Mouse (Mus musculus) lung, embryonic 15.5 days (tissue): ENCODE measurements around the gene Mmrn1. TPM values are rescaled to one million over a fixed set of nuclear protein-coding genes. Genes with fewer than 3 reads are reported as not detected.

ENCODE experiments used
- ATAC-seq: fragments of 200-750 bp; cut with Nextera tagmentation; 2 replicates; pipeline ENCODE4 v1.8.0; 2017; ENCODE audit warnings: moderate number of reproducible peaks, borderline replicate concordance; ENCODE audit not compliant: low FRiP score, low TSS enrichment; ENCODE audit errors: extremely low read depth
- H3K27ac ChIP-seq: fragments of 300-500 bp; sonication (generic); 2 replicates; pipeline ENCODE4 v1.5.1; 2015; ENCODE audit warnings: moderate library complexity, mild to moderate bottlenecking, inconsistent platforms
- H3K27me3 ChIP-seq: fragments of 300-500 bp; sonication (generic); 2 replicates; pipeline ENCODE4 v1.6.1; 2015; ENCODE audit warnings: inconsistent platforms
- H3K36me3 ChIP-seq: fragments of 300-500 bp; sonication (generic); 2 replicates; pipeline ENCODE4 v1.6.1; 2015; ENCODE audit warnings: inconsistent platforms
- H3K4me1 ChIP-seq: fragments of 300-500 bp; sonication (generic); 2 replicates; pipeline ENCODE4 v1.6.1; 2015; ENCODE audit warnings: inconsistent platforms
- H3K4me2 ChIP-seq: fragments of 300-500 bp; sonication (generic); 2 replicates; pipeline ENCODE4 v1.6.1; 2015; ENCODE audit warnings: inconsistent platforms, mild to moderate bottlenecking, moderate library complexity
- H3K4me3 ChIP-seq: fragments of 300-500 bp; sonication (generic); 2 replicates; pipeline ENCODE4 v1.5.1; 2015; ENCODE audit warnings: mild to moderate bottlenecking, inconsistent platforms
- H3K9ac ChIP-seq: fragments of 300-500 bp; sonication (generic); 2 replicates; pipeline ENCODE4 v1.6.1; 2015; ENCODE audit warnings: inconsistent platforms
- H3K9me3 ChIP-seq: fragments of 300-500 bp; sonication (generic); 2 replicates; pipeline ENCODE4 v1.6.1; 2016; ENCODE audit warnings: inconsistent platforms
- WGBS: fragments of 180-500 bp; shearing (Covaris S2); methylation state at CpG from one replicate; pipeline ENCODE4 v1.1.7; 2015; 5-methylcytosine and 5-hydroxymethylcytosine counted together
- polyA plus RNA-seq: library from polyadenylated mRNA; unstranded; fragments of >200 nt; fragmentation: Nextera tagmentation; extraction: Ambion mirVana; gene quantifications from 2 replicates; pipeline ENCODE4 v1.2.1, GENCODE M21; 2015

Gene Mmrn1
- polyA plus RNA-seq, 1 experiment from 2014 or later: 22.8 TPM

GRCm38 (mm10) chr6:60994521-60994920, 69.7 kb downstream of the Mmrn1 start:
- H3K27me3 ChIP-seq: no peaks in the 10 kb centered on the region
- no peak overlapping the region for H3K4me2 ChIP-seq
- H3K27ac ChIP-seq: no peak overlapping the region
- ATAC-seq: no peak
- H3K9ac ChIP-seq: no peak overlapping the region
- WGBS: 31% methylated on average over 10 of the region's 10 CpGs
- no peaks in the 10 kb centered on the region for H3K4me1 ChIP-seq
- no peak overlapping the region for H3K4me3 ChIP-seq
- H3K9me3 ChIP-seq: no peaks in the 10 kb centered on the region
- H3K36me3 ChIP-seq: no peaks in the 10 kb centered on the region

DNA sequence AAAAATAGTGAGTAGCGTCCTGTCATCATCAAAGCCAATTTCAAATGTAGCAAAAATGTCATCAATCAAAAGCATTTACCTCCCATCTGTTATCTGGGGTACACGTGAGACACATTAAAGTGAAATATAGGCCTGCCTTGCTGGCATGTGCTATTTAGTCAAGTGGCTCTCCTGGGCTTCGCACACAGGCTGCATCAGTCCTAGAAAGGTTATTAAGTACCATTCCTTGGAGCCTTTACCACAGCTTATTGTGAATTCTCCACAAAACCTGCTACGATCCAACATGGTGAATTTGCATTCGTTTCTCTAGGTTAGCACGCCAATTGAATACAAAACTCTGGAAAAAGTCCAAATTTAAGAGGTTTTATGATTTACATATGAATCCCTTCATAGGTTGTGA, 70.8 kb downstream of the Mmrn1 start:
- ATAC-seq: no peak
- H3K4me2 ChIP-seq: no peak overlapping the region
- H3K4me1 ChIP-seq: no peaks in the 10 kb centered on the region
- no peak overlapping the region for H3K4me3 ChIP-seq
- no peak overlapping the region for H3K9ac ChIP-seq
- no peak overlapping the region for H3K27ac ChIP-seq
- H3K36me3 ChIP-seq: no peaks in the 10 kb centered on the region
- no peaks in the 10 kb centered on the region for H3K27me3 ChIP-seq
- no peaks in the 10 kb centered on the region for H3K9me3 ChIP-seq
- WGBS: 57% methylated on average over 6 of the region's 6 CpGs

DNA sequence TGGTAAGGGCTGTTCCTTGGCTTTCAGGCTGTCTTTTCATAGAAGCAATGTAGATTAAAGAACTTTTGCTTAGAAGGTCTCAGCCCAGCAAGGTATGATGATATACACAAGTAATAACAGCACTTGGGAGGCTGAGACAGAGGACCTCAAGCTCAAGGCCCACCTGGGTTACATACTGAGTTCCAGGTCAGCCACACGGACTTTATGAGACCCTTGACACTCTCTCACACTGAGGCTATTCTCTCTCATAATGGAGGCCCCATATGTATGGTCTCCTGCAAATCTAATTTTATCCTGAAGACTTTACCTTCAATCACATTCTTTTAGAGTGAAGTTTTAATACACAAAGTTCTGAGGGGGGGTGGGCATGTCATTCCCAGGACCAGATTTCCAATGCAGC, 71.6 kb downstream of the Mmrn1 start:
- no peaks in the 10 kb centered on the region for H3K36me3 ChIP-seq
- H3K9me3 ChIP-seq: no peaks in the 10 kb centered on the region
- WGBS: 79% methylated on average over 1 of the region's 1 CpGs
- no peaks in the 10 kb centered on the region for H3K27me3 ChIP-seq
- no peak overlapping the region for H3K4me3 ChIP-seq
- H3K4me1 ChIP-seq: no peaks in the 10 kb centered on the region
- no peak overlapping the region for H3K4me2 ChIP-seq
- ATAC-seq: no peak
- no peak overlapping the region for H3K27ac ChIP-seq
- H3K9ac ChIP-seq: no peak overlapping the region

- Histone ChIP-seq H3K4me2 (no peak overlapping the region), H3K27ac (no peak overlapping the region), H3K27me3 (no peaks in the 10 kb centered on the region), H3K9me3 (no peaks in the 10 kb centered on the region), H3K36me3 (no peaks in the 10 kb centered on the region), H3K9ac (no peak overlapping the region), H3K4me3 (no peak overlapping the region), H3K4me1 (no peaks in the 10 kb centered on the region)
- no peak for ATAC-seq
- 81% methylated on average over 6 of the region's 6 CpGs for WGBS
Measured at GRCm38 (mm10) chr6:61001003-61001790, 76.4 kb downstream of the Mmrn1 start.

- Histone ChIP-seq H3K9ac (no peak overlapping the region), H3K4me3 (no peak overlapping the region), H3K9me3 (no peaks in the 10 kb centered on the region), H3K27ac (no peak overlapping the region), H3K36me3 (no peaks in the 10 kb centered on the region), H3K4me1 (no peaks in the 10 kb centered on the region), H3K4me2 (no peak overlapping the region), H3K27me3 (no peaks in the 10 kb centered on the region)
- ATAC-seq: no peak
- 43% methylated on average over 3 of the region's 3 CpGs for WGBS
Measured at GRCm38 (mm10) chr6:61003916-61004765, 79.4 kb downstream of the Mmrn1 start.

GRCm38 (mm10) chr6:61013780-61014179, 89.0 kb downstream of the Mmrn1 start:
- ATAC-seq: no peak
- H3K4me1 ChIP-seq: no peaks in the 10 kb centered on the region
- no peaks in the 10 kb centered on the region for H3K9me3 ChIP-seq
- H3K4me2 ChIP-seq: no peak overlapping the region
- H3K36me3 ChIP-seq: no peaks in the 10 kb centered on the region
- no peaks in the 10 kb centered on the region for H3K27me3 ChIP-seq
- WGBS: 74% methylated on average over 5 of the region's 5 CpGs
- H3K9ac ChIP-seq: no peak overlapping the region
- H3K4me3 ChIP-seq: no peak overlapping the region
- H3K27ac ChIP-seq: no peak overlapping the region

DNA sequence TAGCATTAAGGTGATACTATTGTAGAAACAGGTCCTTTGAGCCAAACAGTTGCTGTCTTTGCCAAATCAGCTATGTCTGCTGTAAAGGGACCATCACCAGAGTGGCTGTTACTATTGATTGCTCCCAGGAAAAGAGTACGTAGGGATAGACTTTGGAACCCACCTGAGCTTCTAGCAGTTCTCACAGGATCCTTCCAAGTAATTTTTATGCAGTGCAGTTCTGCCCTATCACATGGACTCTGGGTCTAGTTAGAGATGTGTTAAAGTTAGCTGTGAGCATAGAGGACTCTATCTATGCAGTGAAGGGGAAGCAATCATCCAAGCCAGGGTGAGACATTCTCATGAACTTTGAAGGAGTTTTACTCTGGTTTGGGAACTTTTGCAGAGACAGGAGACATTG, 94.9 kb downstream of the Mmrn1 start:
- no peak overlapping the region for H3K4me3 ChIP-seq
- H3K4me1 ChIP-seq: no peaks in the 10 kb centered on the region
- no peaks in the 10 kb centered on the region for H3K36me3 ChIP-seq
- H3K9me3 ChIP-seq: no peaks in the 10 kb centered on the region
- H3K9ac ChIP-seq: no peak overlapping the region
- no peak overlapping the region for H3K27ac ChIP-seq
- no peaks in the 10 kb centered on the region for H3K27me3 ChIP-seq
- WGBS: 74% methylated on average over 1 of the region's 1 CpGs
- no peak overlapping the region for H3K4me2 ChIP-seq
- ATAC-seq: no peak

DNA sequence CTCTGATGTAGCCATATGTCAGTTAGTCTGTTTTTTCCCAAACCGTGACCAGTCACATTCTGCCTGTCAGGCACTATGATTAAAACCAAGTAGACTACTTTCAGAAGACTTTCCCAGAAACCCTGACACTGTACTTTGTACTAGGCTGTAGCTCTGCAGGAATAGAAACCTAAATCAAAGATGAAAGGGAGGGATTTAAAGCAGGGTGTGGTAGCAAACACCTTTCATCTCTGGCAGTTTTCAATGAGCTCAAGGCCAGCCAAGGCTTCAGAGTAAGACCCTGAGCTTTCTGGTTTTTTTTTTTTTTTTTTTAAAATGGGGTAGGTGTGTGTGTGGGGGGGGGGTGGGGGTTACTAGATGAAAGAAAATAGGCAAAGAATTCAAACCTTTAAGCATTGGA, 96.2 kb downstream of the Mmrn1 start:
- Histone ChIP-seq H3K9ac (no peak overlapping the region), H3K27me3 (no peaks in the 10 kb centered on the region), H3K4me3 (no peak overlapping the region), H3K4me2 (no peak overlapping the region), H3K9me3 (no peaks in the 10 kb centered on the region), H3K36me3 (no peaks in the 10 kb centered on the region), H3K27ac (no peak overlapping the region), H3K4me1 (no peaks in the 10 kb centered on the region)
- 51% methylated on average over 1 of the region's 1 CpGs for WGBS
- no peak for ATAC-seq

DNA sequence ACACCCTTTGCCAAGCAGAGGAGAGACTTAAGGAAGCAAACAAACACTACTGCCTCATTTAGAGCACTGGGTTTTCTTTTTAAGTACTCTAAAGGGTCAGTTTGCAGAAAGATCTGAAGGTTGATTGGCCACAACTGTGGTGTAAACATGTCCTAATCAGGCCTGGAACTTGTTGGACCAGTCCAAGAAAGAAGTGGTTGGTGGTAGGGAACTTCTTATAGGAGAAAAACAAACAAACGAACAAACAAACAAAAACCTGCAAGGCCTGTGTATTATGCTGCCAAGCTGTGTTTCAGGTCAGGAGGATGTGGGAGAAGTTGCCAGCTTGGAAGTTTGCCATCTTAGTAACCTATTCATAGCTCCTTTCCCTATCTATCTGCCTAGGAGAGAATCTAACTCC, 108.5 kb downstream of the Mmrn1 start:
- no peak overlapping the region for H3K4me2 ChIP-seq
- H3K36me3 ChIP-seq: no peaks in the 10 kb centered on the region
- H3K27me3 ChIP-seq: no peaks in the 10 kb centered on the region
- H3K27ac ChIP-seq: no peak overlapping the region
- H3K9ac ChIP-seq: no peak overlapping the region
- no peaks in the 10 kb centered on the region for H3K4me1 ChIP-seq
- H3K4me3 ChIP-seq: no peak overlapping the region
- no peaks in the 10 kb centered on the region for H3K9me3 ChIP-seq
- no peak for ATAC-seq
- 67% methylated on average over 1 of the region's 1 CpGs for WGBS

Other genes starting within 250 kb of the Mmrn1 start
- 43.8 and 46.3 TPM in 2 replicates for gene Snca, start 95.1 kb upstream of the Mmrn1 start, polyA plus RNA-seq